Mouse (Mus musculus): Measurements from ENCODE around the gene B3gnt7.
"Not testable (repeated sequence)": the region's sequence is repeated elsewhere in the genome, so short reads cannot be mapped to it uniquely, and the experiment has no call there.

Gene B3gnt7

DNA sequence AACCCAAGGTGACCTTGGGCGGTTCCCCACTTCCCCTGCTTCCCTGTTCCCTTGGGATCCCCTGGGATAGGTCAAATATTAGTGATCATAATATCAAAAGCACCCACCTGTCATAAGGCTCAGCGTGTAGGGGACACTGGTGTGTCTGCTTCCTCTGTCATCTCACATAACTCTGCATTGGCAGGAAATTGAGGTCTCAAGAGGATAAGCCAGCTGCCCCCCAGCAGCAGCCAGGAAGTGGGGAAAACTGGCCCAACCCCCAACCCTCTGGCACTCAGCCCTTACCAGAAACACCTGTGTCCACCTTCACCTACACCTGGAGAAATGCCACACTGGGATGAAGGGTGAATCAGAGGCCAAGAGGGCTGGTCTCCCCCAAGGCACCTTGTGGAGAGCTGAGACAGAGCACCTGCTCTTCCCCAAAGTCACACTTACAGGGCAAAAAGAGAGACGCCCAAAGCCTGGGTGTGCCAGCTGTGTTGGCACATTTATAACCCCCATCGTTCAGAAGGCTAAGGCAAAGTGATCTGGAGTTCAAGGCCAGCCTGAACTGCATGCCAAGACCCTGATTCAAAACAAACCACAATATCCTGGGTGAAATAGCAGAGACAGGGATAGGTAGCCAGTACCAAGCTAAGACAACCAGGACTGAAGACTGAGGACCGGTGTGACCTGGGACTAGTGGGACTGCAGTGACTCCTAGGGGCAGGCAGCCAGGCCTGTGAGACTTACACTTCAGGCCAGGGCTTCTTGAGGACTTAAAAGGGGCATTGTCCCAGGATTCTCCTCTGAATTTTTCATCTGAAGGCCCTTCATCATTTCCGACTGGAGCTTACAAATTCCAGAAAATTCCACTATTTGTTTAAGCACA, 1.2 kb upstream of the B3gnt7 start:
- no peak for DNase-seq (ENCODE audit: low read depth, low spot score)

DNA sequence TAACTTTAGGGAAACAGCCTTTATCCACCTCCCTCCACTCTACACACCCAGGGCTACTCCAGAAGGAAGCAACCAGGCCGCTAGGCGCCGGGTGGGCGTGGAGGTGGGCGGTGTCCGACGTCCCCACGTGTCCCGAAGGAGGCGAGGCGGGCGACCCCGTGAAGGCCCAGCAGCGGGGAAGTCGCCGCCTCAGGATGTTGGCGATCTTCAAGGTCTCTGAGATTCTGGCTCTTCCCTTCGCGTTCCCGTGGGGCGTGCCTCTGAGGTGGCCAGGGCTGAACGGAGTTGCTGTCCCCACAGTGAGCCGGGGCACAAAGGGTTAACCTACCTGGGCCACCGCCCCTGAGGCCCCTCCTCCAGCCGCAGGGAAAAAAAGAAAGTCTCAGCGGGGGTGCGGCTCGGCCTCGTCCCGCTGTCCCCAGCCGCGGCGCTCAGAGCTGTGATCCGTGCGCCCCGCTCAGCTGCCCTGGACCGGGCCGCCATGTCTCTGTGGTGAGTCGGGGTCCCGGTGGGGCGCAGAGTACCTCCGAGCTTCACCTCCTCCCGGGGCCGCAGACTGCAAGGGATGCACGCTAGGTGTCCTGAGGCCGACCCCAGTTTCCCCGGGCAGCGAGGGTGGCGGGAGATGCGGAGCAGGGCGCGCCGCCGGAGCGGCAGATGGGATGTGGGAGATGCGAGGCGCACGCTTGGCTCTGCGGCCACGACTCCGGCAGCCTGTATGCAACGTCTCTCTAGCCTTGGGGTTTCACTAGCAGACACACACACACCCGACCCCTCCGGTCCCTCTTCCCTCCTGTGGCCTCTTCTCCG, 636 bp downstream of the B3gnt7 start:
- DNase-seq (ENCODE audit: low read depth, low spot score), result peak; percentile 61

DNA sequence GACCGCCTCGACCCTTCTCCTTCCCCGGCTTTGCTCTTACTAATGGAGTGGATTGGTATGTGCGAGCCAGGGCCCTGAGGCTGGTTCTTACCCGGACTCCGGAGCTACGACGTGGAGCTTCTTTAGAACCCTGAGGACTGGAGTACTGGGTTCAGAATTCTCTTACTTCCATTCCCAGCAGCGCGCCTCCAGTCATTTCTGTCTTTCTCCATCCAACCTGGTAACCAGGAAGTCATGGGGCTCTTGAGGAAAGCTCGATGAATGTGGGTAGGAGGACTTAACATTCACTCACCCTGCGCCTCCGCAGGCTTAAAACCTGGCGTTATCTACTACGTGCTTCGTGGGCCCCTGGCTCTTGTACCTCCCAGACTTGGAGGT, 1.2 kb downstream of the B3gnt7 start:
- no peak for DNase-seq (ENCODE audit: low read depth, low spot score)

DNA sequence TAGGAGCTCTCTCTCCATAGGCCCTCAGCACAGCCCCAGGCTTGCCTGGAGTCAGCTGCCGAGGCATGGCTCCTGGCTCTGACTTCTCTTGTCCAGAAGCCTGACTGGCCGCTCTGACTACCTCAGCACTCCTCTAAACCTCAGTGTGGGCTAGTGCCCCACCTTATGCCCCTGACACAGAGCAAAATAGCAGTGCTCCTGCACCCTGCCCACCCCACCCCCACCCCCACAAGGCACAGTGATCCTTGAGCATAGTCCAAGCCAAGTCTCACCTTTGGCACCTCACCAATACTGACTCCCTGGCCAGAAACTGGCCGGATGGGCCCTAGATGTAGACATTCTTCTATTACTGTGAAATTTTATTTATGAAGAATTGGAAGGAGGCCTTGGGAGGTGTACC, 4.1 kb downstream of the B3gnt7 start:
- no peak for DNase-seq (ENCODE audit: low read depth, low spot score)

DNA sequence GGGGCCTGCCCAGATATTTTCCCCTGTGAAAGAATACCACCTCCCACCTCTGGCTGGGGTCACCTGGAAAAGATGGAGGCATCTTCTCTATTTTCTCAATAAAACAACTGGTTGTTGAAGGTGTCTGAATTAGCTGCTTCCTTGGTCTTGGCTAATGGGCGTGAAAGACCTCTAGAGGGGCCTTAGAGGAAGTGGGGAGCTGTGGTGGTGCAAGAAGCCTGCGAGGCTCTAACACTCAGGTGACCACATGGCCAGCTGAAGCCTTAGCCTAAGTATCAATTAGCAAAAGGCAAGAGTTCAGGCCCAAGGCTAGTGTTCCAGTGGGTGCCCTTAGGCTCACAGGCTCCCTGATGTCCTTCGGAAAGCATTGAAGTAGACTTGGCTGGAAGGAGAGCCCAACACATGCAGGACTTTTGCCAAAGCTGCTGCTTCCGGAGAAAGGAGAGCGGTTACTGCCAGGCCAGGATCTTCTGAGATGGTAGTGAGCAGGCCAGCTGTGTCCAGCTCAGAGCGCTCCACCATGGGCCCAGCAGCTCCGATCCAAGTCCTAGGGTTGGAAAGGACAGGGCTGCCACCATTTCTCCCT, 4.6 kb downstream of the B3gnt7 start:
- no peak for DNase-seq (ENCODE audit: low read depth, low spot score)

DNA sequence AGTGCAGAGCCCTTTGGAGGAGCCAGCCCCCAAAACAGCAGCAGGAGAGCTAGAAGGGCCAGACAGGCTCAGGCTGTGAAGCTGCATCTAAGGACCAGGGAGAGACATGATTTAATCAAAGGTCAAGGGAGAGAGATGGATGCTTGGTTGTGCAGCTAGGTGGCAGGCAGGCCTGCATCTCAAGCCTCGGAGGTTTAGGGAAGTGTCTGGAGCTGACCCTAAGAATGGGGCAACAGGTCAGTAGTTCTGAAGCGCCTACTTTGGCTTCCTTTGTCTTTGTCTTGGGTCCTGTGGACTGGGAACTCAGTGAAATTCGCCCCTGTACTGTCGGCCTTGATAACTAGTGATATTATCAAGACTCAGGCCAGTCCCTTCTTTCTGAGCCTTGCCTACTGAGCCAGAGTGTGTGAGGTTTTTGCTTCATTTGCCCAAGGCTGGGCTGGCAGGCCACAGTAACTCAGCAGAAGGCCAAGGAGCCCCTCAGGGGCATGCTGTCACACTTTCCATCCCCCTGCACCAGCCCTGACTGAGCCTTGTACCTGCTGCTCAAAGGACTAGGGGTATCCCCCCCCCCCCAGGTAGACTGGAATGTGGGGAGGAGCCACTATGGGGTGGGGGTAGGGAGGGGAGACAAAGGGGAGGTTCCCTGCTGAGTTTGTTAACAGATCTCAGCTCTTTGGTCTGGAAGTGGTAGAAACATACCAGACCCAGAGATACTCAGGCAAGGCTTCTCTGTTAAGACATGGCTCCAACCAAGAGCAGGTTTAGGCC, 5.4 kb downstream of the B3gnt7 start:
- DNase-seq (ENCODE audit: low read depth, low spot score), result no peak

DNA sequence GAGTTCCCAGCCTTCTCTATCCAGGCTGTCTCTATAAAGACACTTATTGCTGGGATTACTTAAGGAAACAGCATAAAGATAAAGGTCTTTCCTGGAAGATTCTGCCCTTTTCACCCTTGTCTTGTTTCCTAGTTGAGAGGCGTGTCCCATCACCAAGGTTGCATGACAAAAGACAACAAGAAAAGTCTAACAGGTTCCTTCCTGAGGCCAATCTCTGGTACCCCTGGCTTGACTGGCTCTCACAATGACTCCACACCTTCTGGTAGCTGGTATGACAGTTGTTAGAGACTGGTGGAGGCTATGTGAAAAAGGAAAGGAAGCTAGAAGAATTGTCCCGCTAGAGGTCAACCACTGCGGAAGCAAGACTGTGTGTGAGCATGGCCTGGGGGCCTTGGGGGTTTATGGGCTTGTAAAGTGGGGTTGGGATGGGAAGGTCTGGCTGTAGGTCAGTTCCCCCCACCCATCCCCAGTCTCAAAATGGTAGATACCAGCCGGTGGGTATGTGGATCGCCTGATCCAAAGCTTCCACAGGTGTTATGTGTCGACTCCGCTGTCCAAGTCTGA, 6.7 kb downstream of the B3gnt7 start:
- no peak for DNase-seq (ENCODE audit: low read depth, low spot score)

DNA sequence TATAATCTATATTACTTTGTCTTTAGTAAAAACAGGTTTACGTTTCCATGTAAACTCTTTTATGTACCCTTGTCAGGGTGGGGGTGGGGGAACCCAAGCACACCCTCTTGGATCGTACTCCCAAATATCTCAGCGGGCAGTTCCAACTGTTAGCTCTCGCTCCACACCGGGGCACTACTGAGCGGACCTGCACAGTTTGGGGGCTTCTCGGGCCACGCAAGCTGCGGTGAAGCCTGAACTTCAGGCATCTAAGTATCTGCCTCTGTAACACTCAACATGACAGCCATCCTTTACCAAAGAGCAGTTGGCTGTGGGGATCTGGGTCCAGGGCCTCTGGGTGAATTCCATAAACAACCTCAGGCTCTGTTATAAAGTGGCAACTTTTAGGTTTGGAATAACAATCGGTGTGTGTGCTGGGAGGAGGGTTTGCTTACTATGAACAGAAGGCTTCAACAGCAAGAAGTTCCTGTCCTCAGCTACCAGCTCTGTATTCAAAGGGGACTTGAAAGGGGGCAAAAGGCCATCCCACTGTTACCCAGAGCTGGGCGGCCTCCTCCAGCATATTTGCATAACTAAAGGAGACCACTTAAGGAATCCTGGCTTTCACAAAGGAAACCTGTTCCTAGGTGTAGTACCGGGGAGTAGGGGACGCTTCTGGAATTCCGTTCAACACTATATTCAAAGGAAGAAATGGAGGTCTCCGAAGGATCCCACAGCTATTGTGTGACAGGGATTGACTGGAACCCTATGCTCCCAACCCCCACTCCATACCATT, 8.1 kb downstream of the B3gnt7 start:
- no peak for DNase-seq (ENCODE audit: low read depth, low spot score)

DNA sequence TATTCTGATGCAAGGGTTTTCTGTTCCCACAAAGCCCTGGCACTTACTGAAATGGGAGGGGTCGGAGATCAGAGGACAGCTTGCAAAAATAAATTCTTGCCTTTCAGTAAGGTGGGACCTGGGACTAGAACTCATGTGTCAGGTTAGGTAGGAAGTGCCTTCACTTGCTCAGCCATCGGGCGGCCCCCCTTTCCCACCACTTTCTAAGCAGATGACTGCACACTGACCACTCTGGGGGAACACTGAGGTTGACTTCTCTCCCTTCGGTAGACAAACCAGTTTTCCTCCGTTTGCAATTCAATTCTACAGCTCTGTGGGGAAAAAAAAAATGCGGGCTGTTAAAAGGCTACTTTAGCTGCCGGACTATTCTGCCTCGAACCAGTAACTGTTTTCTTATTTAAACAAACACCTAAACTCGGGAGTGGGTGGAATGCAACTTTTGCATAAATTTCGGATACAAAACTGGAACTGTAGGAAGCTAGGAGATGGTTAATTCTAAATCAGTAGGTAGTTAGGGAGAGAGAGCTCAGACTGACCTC, 8.9 kb downstream of the B3gnt7 start:
- DNase-seq (ENCODE audit: low read depth, low spot score), result no peak

DNA sequence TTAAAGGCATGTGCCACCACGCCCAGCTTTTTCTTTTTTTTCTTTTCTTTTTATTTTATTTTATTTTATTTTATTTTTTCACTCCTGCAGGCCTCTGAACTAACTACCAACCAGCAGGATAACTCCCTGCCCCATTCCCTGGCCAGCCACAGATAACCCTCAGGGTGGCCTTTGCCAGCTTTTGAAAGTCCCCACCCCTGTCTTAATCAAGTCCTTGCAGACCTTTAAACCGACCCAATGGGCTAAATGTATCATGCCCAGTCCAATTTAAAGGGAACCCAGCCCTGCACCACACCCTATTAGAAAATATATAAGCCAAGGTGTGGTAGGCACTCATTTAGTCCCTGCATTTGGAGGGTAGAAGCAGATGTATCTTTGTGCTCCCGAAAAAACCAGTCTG, 9.6 kb downstream of the B3gnt7 start:
- DNase-seq (ENCODE audit: low read depth, low spot score), result no peak

DNA sequence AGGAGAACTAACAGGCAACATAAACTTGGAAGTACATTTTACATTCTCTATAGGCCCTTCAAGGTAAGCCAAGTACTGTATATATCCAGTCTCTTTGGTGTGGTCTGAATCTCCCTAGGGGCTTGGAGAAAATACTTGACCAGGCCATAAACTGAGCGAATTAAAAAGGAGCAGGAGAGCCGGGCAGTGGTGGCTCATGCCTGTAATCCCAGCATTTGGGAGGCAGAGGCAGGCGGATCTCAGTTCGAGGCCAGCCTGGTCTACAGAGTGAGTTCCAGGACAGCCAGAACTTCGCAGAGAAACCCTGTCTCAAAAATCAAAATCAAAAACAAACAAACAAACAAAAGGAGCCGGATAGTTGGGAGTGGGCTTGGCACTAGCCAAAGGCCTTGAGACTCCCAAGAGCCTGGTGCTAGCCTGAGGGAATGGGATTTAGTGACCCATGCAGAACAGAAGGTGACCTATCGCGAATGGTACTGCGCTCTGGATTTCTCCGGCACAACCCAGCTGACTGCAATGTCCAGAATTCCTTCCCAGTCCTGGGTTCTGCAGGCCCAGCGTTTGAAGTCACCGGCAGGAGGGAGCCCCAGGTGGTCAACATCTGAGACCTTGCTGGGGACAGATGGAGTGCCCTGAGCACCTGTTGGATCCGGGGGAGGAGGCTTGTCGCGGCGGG, 10.6 kb downstream of the B3gnt7 start:
- no peak for DNase-seq (ENCODE audit: low read depth, low spot score)

DNA sequence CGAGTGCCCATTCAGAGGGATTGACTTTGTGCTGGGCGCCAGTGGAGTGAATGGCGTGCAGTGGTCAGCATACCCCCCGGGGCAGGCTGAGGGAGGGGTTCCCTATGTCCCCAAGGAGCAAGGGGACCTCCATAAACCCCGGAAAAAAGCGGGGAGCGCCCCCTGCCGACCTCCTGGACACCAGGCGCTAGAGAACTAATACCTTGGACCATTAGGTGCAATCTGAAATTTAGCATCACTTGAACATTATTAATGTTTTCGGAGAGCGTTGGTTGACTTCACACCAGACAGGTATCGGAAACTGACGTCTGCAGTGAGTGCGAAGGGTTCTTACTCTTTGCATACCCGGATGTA, 11.1 kb downstream of the B3gnt7 start:
- no peak for DNase-seq (ENCODE audit: low read depth, low spot score)

DNA sequence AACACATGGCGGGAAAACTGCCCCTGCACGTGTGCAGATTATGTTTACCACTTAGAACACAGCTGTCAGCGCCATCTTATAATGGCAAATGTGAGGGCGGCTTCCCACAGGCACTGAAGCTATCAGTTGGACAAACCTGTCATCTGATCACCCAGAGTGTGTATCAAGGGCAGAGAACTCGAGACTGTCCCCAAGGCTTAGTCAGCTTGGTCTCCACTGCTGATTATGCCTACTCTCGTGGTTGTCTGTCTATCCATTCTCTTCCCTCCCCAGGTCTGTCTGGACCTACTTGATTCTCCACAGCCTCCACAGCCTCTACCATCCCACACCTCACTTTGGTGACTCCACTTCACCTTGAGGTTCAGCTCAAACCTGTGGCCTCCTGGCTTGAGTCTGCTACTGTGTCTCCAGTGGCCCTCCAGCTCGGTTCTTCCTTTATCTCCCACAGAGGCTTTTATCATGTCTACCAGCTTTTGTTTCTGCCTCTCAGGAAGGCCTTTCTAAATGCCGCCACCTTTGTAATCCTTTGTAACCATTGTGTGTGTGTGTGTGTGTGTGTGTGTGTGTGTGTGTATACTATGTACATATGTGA, 18.3 kb downstream of the B3gnt7 start:
- no peak for DNase-seq (ENCODE audit: low read depth, low spot score)

DNA sequence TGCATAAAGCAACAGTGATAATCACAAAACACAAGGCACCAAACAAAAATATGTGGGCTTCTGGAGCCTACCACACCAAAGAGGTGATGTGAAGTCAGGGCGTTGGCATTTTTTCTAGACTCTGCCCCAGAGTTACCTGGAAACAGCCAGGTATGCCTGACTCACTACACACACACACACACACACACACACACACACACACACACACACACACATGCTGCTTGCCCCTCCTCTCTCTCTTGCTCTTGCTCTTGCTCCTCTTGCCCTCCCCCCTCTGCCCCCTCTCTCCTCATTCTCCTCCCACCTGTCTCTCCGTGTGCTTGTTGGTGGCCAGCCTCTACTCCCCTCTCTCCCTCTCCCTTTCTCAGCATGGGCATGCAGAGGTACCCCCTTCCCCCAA, 33.7 kb downstream of the B3gnt7 start:
- no peak for DNase-seq (ENCODE audit: low read depth, low spot score)

DNA sequence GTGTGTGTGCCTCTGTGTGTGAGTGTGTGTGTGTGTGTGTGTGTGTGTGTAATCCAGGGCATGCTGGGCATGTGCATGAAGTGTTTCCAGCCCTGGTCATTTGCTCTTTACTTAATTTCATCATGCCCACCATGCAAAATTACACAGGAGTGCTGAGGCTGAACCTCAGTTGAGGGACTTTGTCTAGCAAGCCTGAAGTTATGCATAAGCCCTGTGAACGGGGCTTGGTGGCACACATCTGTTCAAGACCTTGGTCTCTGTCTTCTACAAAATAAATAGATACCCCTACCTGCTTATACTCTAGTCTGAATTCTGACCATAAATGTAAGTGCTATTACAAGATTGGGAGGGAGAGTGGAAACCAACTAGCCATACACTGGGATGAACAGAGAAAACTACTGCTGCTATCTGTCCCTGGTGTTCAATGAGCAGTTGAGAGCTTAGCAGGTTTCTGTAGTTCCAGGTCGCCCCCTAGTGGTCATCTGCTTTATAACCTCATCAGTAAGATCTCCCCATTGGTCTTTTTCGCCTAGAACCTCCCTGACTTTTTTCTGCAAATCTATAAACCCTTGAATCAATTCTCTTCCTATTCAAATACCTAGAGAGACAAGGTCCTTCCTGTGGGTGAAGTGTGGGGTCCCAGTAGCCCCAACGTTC, 36.7 kb downstream of the B3gnt7 start:
- peak; percentile 85 for DNase-seq (ENCODE audit: low read depth, low spot score)

DNA sequence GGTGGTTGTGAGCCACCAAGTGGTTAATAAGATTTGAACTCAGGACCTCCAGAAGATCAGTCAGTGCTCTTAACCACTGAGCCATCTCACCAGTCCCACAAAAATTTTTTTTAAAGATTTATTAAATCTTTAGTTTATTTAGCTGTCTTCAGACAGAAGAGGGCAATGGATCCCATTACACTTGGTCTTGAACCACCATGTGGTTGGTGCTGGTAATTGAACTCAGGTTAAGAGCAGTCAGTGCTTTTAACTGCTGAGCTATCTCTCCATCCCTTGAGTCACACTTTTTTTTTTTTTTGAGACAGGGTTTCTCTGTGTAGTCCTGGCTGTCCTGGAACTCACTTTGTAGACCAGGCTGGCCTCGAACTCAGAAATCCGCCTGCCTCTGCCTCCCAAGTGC, 38.5 kb downstream of the B3gnt7 start:
- DNase-seq (ENCODE audit: low read depth, low spot score), result not testable (repeated sequence)

DNA sequence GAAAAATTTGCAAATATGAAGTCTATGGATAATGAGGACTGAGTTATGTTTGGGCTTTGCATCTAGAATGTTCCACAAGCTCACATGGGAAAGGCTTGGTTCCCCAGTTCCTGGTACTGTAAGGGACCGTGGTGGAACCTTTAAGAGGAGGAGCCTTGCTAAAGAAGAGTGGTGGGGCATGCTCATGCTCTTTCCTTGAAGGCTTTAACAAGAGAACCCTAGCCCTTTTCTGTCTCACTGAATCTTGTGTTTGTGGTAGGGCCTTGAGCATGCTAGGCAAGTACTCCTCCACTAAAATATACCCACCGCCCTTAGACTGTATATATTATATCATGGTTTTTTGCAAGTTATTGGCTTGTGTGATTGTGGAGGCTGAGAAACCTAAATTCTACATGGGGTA, 39.7 kb downstream of the B3gnt7 start:
- no peak for DNase-seq (ENCODE audit: low read depth, low spot score)

DNA sequence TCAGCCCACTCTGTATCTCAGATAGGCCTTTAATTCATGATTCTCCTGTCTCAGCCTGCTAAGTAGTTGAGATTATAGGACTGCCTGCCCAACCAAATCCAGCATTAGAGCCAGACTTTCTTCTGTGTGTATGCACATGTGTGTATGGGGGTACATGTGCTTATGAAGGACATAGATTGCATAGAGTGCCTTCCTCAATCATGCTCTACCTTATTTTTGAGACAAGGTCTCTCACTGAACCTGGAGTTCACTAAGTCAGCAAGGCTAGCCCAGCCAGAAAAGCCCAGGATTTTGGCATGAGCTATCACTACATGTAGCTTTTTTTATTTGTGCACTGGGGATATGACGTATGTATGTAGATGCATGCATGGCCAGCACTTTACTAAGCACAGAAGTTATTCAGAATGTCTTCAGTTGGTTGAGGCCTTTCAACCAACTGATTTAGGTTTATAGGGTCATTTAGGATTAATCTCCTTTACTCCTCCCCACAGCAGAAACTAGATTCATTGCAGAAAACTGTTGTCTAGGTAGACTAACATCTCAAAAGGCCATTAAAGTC, 40.5 kb downstream of the B3gnt7 start:
- no peak for DNase-seq (ENCODE audit: low read depth, low spot score)

Measured in forelimb bud, embryonic 11.5 days (tissue).